Mouse (Mus musculus): ENCODE data around the gene Tbrg1. TPM values are rescaled to one million over a fixed set of nuclear protein-coding genes. Genes with fewer than 3 reads are reported as not detected.

Tbrg1 gene
- polyA plus RNA-seq, 1 experiment from 2014 or later: 135 TPM

GRCm38 (mm10) chr9:37638721-37639120, 18.4 kb downstream of the Tbrg1 start:
- DNase-seq (ENCODE audit: low spot score) (no peak), ATAC-seq (ENCODE audit: insufficient read depth, low FRiP score, low TSS enrichment) (no peak)
- Histone ChIP-seq H3K27ac (ENCODE audit: low read depth, low read length) (no peak overlapping the region), H3K4me3 (ENCODE audit: low read depth, low read length) (no peak overlapping the region), H3K4me2 (ENCODE audit: low read depth) (no peak overlapping the region), H3K36me3 (ENCODE audit: control insufficient read depth, insufficient read depth, low read length) (no peaks in the 10 kb centered on the region), H3K9me3 (ENCODE audit: control insufficient read depth, low read length) (no peaks in the 10 kb centered on the region), H3K4me1 (ENCODE audit: control insufficient read depth, insufficient read depth, low read length) (no peaks in the 10 kb centered on the region), H3K9ac (ENCODE audit: low read length) (no peak overlapping the region), H3K27me3 (ENCODE audit: control insufficient read depth, insufficient read depth, low read length) (no peaks in the 10 kb centered on the region)
- 85% methylated on average over 3 of the region's 3 CpGs for WGBS

GRCm38 (mm10) chr9:37636800-37637542, 20.1 kb downstream of the Tbrg1 start:
- Histone ChIP-seq H3K9ac (ENCODE audit: low read length) (no peak overlapping the region), H3K27me3 (ENCODE audit: control insufficient read depth, insufficient read depth, low read length) (no peaks in the 10 kb centered on the region), H3K4me2 (ENCODE audit: low read depth) (no peak overlapping the region), H3K9me3 (ENCODE audit: control insufficient read depth, low read length) (no peaks in the 10 kb centered on the region), H3K36me3 (ENCODE audit: control insufficient read depth, insufficient read depth, low read length) (no peaks in the 10 kb centered on the region), H3K4me3 (ENCODE audit: low read depth, low read length) (no peak overlapping the region), H3K4me1 (ENCODE audit: control insufficient read depth, insufficient read depth, low read length) (no peaks in the 10 kb centered on the region), H3K27ac (ENCODE audit: low read depth, low read length) (no peak overlapping the region)
- ATAC-seq (ENCODE audit: insufficient read depth, low FRiP score, low TSS enrichment) (no peak), DNase-seq (ENCODE audit: low spot score) (no peak)
- 67% methylated on average over 6 of the region's 6 CpGs for WGBS

- Histone ChIP-seq H3K9me3 (ENCODE audit: control insufficient read depth, low read length) (no peaks in the 10 kb centered on the region), H3K4me3 (ENCODE audit: low read depth, low read length) (no peak overlapping the region), H3K4me2 (ENCODE audit: low read depth) (no peak overlapping the region), H3K36me3 (ENCODE audit: control insufficient read depth, insufficient read depth, low read length) (no peaks in the 10 kb centered on the region), H3K27ac (ENCODE audit: low read depth, low read length) (no peak overlapping the region), H3K27me3 (ENCODE audit: control insufficient read depth, insufficient read depth, low read length) (no peaks in the 10 kb centered on the region), H3K4me1 (ENCODE audit: control insufficient read depth, insufficient read depth, low read length) (no peaks in the 10 kb centered on the region), H3K9ac (ENCODE audit: low read length) (no peak overlapping the region)
- ATAC-seq (ENCODE audit: insufficient read depth, low FRiP score, low TSS enrichment) (no peak), DNase-seq (ENCODE audit: low spot score) (peak; percentile 52)
- WGBS: 19% methylated on average over 7 of the region's 7 CpGs
These were observed 20.8 kb downstream of the Tbrg1 start for GRCm38 (mm10) chr9:37636335-37636734.

- Histone ChIP-seq H3K9me3 (ENCODE audit: control insufficient read depth, low read length) (no peaks in the 10 kb centered on the region), H3K36me3 (ENCODE audit: control insufficient read depth, insufficient read depth, low read length) (no peaks in the 10 kb centered on the region), H3K4me2 (ENCODE audit: low read depth) (no peak overlapping the region), H3K27me3 (ENCODE audit: control insufficient read depth, insufficient read depth, low read length) (no peaks in the 10 kb centered on the region), H3K27ac (ENCODE audit: low read depth, low read length) (no peak overlapping the region), H3K9ac (ENCODE audit: low read length) (no peak overlapping the region), H3K4me3 (ENCODE audit: low read depth, low read length) (no peak overlapping the region), H3K4me1 (ENCODE audit: control insufficient read depth, insufficient read depth, low read length) (no peaks in the 10 kb centered on the region)
- ATAC-seq (ENCODE audit: insufficient read depth, low FRiP score, low TSS enrichment): no peak
- DNase-seq (ENCODE audit: low spot score): no peak
- 94% methylated on average over 3 of the region's 3 CpGs for WGBS
These were observed 22.8 kb downstream of the Tbrg1 start for GRCm38 (mm10) chr9:37634269-37634668.

- WGBS: 88% methylated on average over 2 of the region's 2 CpGs
- no peak overlapping the region for H3K4me3 ChIP-seq (ENCODE audit: low read depth, low read length)
- H3K9ac ChIP-seq (ENCODE audit: low read length): no peak overlapping the region
- no peaks in the 10 kb centered on the region for H3K9me3 ChIP-seq (ENCODE audit: control insufficient read depth, low read length)
- no peaks in the 10 kb centered on the region for H3K4me1 ChIP-seq (ENCODE audit: control insufficient read depth, insufficient read depth, low read length)
- no peak overlapping the region for H3K4me2 ChIP-seq (ENCODE audit: low read depth)
- DNase-seq (ENCODE audit: low spot score): no peak
- no peak for ATAC-seq (ENCODE audit: insufficient read depth, low FRiP score, low TSS enrichment)
- H3K27ac ChIP-seq (ENCODE audit: low read depth, low read length): no peak overlapping the region
- no peaks in the 10 kb centered on the region for H3K36me3 ChIP-seq (ENCODE audit: control insufficient read depth, insufficient read depth, low read length)
- H3K27me3 ChIP-seq (ENCODE audit: control insufficient read depth, insufficient read depth, low read length): no peaks in the 10 kb centered on the region
These were observed 24.8 kb downstream of the Tbrg1 start for GRCm38 (mm10) chr9:37632305-37632704.

GRCm38 (mm10) chr9:37629941-37630340, 27.2 kb downstream of the Tbrg1 start:
- H3K9ac ChIP-seq (ENCODE audit: low read length): no peak overlapping the region
- no peak overlapping the region for H3K27ac ChIP-seq (ENCODE audit: low read depth, low read length)
- H3K36me3 ChIP-seq (ENCODE audit: control insufficient read depth, insufficient read depth, low read length): no peaks in the 10 kb centered on the region
- ATAC-seq (ENCODE audit: insufficient read depth, low FRiP score, low TSS enrichment) (no peak), DNase-seq (ENCODE audit: low spot score) (no peak)
- H3K4me2 ChIP-seq (ENCODE audit: low read depth): no peak overlapping the region
- WGBS: 96% methylated on average over 2 of the region's 2 CpGs
- no peaks in the 10 kb centered on the region for H3K4me1 ChIP-seq (ENCODE audit: control insufficient read depth, insufficient read depth, low read length)
- H3K4me3 ChIP-seq (ENCODE audit: low read depth, low read length): no peak overlapping the region
- no peaks in the 10 kb centered on the region for H3K27me3 ChIP-seq (ENCODE audit: control insufficient read depth, insufficient read depth, low read length)
- no peaks in the 10 kb centered on the region for H3K9me3 ChIP-seq (ENCODE audit: control insufficient read depth, low read length)

GRCm38 (mm10) chr9:37628581-37628980, 28.5 kb downstream of the Tbrg1 start:
- no peak overlapping the region for H3K4me2 ChIP-seq (ENCODE audit: low read depth)
- no peaks in the 10 kb centered on the region for H3K27me3 ChIP-seq (ENCODE audit: control insufficient read depth, insufficient read depth, low read length)
- DNase-seq (ENCODE audit: low spot score): no peak
- no peak for ATAC-seq (ENCODE audit: insufficient read depth, low FRiP score, low TSS enrichment)
- H3K9me3 ChIP-seq (ENCODE audit: control insufficient read depth, low read length): no peaks in the 10 kb centered on the region
- no peak overlapping the region for H3K9ac ChIP-seq (ENCODE audit: low read length)
- H3K27ac ChIP-seq (ENCODE audit: low read depth, low read length): no peak overlapping the region
- H3K4me3 ChIP-seq (ENCODE audit: low read depth, low read length): no peak overlapping the region
- 45% methylated on average over 4 of the region's 4 CpGs for WGBS
- no peaks in the 10 kb centered on the region for H3K36me3 ChIP-seq (ENCODE audit: control insufficient read depth, insufficient read depth, low read length)
- no peaks in the 10 kb centered on the region for H3K4me1 ChIP-seq (ENCODE audit: control insufficient read depth, insufficient read depth, low read length)

- no peaks in the 10 kb centered on the region for H3K9me3 ChIP-seq (ENCODE audit: control insufficient read depth, low read length)
- no peaks in the 10 kb centered on the region for H3K36me3 ChIP-seq (ENCODE audit: control insufficient read depth, insufficient read depth, low read length)
- no peak overlapping the region for H3K4me3 ChIP-seq (ENCODE audit: low read depth, low read length)
- H3K4me2 ChIP-seq (ENCODE audit: low read depth): no peak overlapping the region
- DNase-seq (ENCODE audit: low spot score) (no peak), ATAC-seq (ENCODE audit: insufficient read depth, low FRiP score, low TSS enrichment) (no peak)
- 93% methylated on average over 1 of the region's 1 CpGs for WGBS
- H3K4me1 ChIP-seq (ENCODE audit: control insufficient read depth, insufficient read depth, low read length): no peaks in the 10 kb centered on the region
- no peak overlapping the region for H3K27ac ChIP-seq (ENCODE audit: low read depth, low read length)
- H3K9ac ChIP-seq (ENCODE audit: low read length): no peak overlapping the region
- H3K27me3 ChIP-seq (ENCODE audit: control insufficient read depth, insufficient read depth, low read length): no peaks in the 10 kb centered on the region
These were observed 29.8 kb downstream of the Tbrg1 start for GRCm38 (mm10) chr9:37627263-37627662.

GRCm38 (mm10) chr9:37626103-37626567, 31.0 kb downstream of the Tbrg1 start:
- no peaks in the 10 kb centered on the region for H3K9me3 ChIP-seq (ENCODE audit: control insufficient read depth, low read length)
- ATAC-seq (ENCODE audit: insufficient read depth, low FRiP score, low TSS enrichment) (peak; percentile 64), DNase-seq (ENCODE audit: low spot score) (peak; percentile 34)
- no peaks in the 10 kb centered on the region for H3K4me1 ChIP-seq (ENCODE audit: control insufficient read depth, insufficient read depth, low read length)
- H3K27ac ChIP-seq (ENCODE audit: low read depth, low read length): peak overlapping the region; percentile 67
- 4% methylated on average over 3 of the region's 3 CpGs for WGBS
- no peaks in the 10 kb centered on the region for H3K36me3 ChIP-seq (ENCODE audit: control insufficient read depth, insufficient read depth, low read length)
- H3K9ac ChIP-seq (ENCODE audit: low read length): peak overlapping the region; percentile 3; the same call in 1 of the 2 replicates
- no peaks in the 10 kb centered on the region for H3K27me3 ChIP-seq (ENCODE audit: control insufficient read depth, insufficient read depth, low read length)
- H3K4me2 ChIP-seq (ENCODE audit: low read depth): no peak overlapping the region
- H3K4me3 ChIP-seq (ENCODE audit: low read depth, low read length): no peak overlapping the region
